Mouse (Mus musculus) heart, embryonic 16.5 days (tissue): Measurements from ENCODE around the gene Fam222b. TPM values are rescaled to one million over a fixed set of nuclear protein-coding genes. Genes with fewer than 3 reads are reported as not detected.

Experiments used
- ATAC-seq: fragments of 200-750 bp; cut with Nextera tagmentation; replicated peaks from 2 replicates; pipeline ENCODE4 v1.8.0; 2017; ENCODE audit warnings: moderate number of reproducible peaks; ENCODE audit not compliant: insufficient read depth, low FRiP score; ENCODE audit errors: extremely low read depth
- H3K27ac ChIP-seq: fragments of 300-500 bp; sonication (generic); 2 replicates; pipeline ENCODE4 v1.5.1; 2014; ENCODE audit warnings: mild to moderate bottlenecking, low read length, control low read depth, moderate library complexity
- H3K27me3 ChIP-seq: fragments of 300-500 bp; sonication (generic); 2 replicates; pipeline ENCODE4 v1.6.1; 2014; ENCODE audit warnings: low read length, mixed read lengths; ENCODE audit not compliant: control insufficient read depth, insufficient read depth
- H3K36me3 ChIP-seq: fragments of 300-500 bp; sonication (generic); 2 replicates; pipeline ENCODE4 v1.6.1; 2014; ENCODE audit not compliant: control insufficient read depth, insufficient read depth
- H3K4me1 ChIP-seq: fragments of 300-500 bp; sonication (generic); 2 replicates; pipeline ENCODE4 v1.6.1; 2014; ENCODE audit warnings: low read length, mixed read lengths; ENCODE audit not compliant: control insufficient read depth, insufficient read depth
- H3K4me2 ChIP-seq: fragments of 300-500 bp; sonication (generic); 2 replicates; pipeline ENCODE4 v1.6.1; 2014; ENCODE audit warnings: low read depth, mild to moderate bottlenecking, control low read depth, low read length
- H3K4me3 ChIP-seq: fragments of 300-500 bp; sonication (generic); 2 replicates; pipeline ENCODE4 v1.5.1; 2014; ENCODE audit warnings: mild to moderate bottlenecking, control low read depth, low read length
- H3K9ac ChIP-seq: fragments of 300-500 bp; sonication (generic); 2 replicates; pipeline ENCODE4 v1.6.1; 2014; ENCODE audit warnings: low read length, control low read depth
- H3K9me3 ChIP-seq: fragments of 300-500 bp; sonication (generic); replicated peaks from 2 replicates; pipeline ENCODE4 v1.6.1; 2016; ENCODE audit warnings: low read length; ENCODE audit not compliant: control insufficient read depth
- WGBS: fragments of 180-500 bp; shearing (Covaris S2); extraction: QIAGEN DNeasy Blood & Tissue Kit; methylation state at CpG from one replicate; pipeline ENCODE4 v1.1.7; 2014; 5-methylcytosine and 5-hydroxymethylcytosine counted together
- polyA plus RNA-seq: library from polyadenylated mRNA; unstranded; fragments of >200 nt; fragmentation: Nextera tagmentation; extraction: Ambion mirVana; gene quantifications from 2 replicates; pipeline ENCODE4 v1.2.1, GENCODE M21; 2015

The Fam222b gene
- polyA plus RNA-seq, 1 experiment from 2014 or later, result 14.9 TPM

DNA sequence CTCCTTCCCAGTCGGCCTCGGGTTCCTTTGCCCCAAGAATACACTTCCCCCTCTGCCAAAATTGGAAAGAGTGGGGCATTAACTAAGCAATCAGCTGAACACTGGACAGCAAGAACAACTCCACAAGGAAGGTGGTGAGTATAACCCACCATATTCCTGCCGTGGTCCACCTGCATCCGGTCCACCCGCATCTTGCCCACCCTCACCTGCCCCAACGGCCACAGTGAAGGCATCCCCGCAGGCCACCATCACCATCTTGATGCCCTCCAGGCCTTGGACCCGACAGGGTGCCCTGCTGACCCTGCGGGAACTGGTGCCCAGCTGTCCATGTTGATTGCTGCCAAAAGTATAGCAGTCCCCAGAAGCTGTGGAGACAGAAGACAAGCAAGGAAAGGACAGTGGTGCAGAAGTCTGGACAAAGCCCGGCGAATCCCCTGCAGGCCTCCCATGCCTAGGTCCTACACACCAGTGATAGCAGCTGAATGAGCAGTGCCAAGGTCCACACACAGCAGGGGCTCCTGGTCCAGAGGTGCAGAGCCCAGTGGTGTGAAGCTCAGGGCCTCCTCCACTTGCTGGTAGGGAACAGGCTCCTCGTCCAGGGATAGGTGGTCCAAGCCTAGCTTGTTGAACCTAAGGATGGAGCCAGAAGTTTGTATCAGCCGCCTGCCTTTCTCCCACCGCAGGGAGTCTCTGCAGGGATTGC is 72.9 kb downstream of the Fam222b start:
- no peak for ATAC-seq
- Histone ChIP-seq H3K4me1 (peaks cover 26% of the 10 kb centered on the region), H3K9me3 (no peaks in the 10 kb centered on the region), H3K4me2 (no peak overlapping the region), H3K4me3 (no peak overlapping the region), H3K27me3 (no peaks in the 10 kb centered on the region), H3K36me3 (peaks cover 5% of the 10 kb centered on the region; the same call in 1 of the 2 replicates), H3K9ac (no peak overlapping the region), H3K27ac (no peak overlapping the region)
- 87% methylated on average over 14 of the region's 14 CpGs for WGBS

DNA sequence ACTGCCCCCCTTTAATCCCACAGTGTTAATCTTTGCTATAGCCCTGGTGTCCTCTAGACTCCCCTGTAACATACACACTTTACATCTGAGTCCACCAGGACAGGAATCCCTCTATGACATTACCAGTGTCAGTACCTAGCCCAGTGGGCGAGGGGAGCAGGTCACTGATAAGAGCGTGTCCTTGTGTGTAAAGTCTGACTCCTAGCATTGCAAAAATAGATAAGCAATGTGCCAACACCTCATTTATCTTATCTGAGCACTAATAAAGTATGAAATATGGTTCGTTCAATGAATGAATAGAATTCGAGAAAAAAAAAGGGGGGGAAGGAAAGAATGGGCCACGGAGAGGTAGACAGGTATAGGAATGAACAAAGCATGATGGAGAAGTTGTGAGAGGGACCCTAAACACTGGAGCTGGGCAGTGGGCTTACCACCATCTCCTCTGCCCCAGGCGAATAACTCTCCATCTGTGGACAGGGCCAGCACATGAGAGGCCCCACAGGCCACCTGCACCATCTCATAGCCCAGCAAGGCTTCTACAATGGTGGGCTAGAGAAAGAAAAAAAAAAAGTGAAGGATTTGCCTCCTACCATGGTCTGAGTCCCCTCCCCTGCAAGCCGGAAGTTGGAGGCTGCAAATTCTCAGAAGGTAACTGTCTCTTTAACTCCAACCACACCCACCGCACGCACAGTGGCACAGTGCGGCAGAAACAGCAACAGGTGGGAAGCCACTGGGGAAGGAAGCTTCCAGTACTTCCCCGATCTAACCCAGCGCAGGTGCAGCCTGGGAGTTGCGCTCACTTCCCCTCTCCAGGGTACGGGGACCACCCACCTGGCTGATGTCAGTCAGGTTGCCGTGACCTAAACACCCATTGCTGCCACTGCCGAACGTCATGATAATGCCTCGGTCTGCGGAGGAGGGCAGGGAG is 74.3 kb downstream of the Fam222b start:
- no peak overlapping the region for H3K4me3 ChIP-seq
- no peak overlapping the region for H3K9ac ChIP-seq
- no peaks in the 10 kb centered on the region for H3K9me3 ChIP-seq
- H3K4me1 ChIP-seq, result peaks cover 12% of the 10 kb centered on the region
- H3K36me3 ChIP-seq, result peaks cover 5% of the 10 kb centered on the region; the same call in 1 of the 2 replicates
- peak overlapping the region; percentile 13; the same call in 1 of the 2 replicates for H3K4me2 ChIP-seq
- no peak for ATAC-seq
- 48% methylated on average over 19 of the region's 19 CpGs for WGBS
- H3K27me3 ChIP-seq, result no peaks in the 10 kb centered on the region
- no peak overlapping the region for H3K27ac ChIP-seq

DNA sequence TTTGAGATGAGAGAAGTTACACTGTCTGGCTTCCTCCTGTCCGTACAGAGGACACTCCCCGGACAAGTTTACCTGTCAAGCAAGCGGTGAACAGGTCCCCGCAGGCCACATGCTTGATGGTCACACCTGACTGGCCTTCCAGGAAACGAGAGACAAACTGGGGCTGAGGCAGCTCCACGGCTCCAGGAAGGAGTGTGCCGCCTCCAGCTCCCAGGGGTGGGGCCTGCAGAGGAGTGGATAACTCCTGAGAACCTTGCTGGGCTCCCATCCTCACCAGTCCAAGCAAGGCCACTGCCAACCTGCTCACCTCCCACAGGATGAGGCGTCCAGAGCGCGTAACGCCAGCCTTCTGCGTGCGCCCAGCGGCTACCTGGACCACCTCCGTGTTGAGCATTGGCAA is 75.8 kb downstream of the Fam222b start:
- Histone ChIP-seq H3K36me3 (peaks cover 5% of the 10 kb centered on the region; the same call in 1 of the 2 replicates), H3K4me2 (no peak overlapping the region), H3K9me3 (no peaks in the 10 kb centered on the region), H3K27me3 (no peaks in the 10 kb centered on the region), H3K9ac (no peak overlapping the region), H3K4me1 (peaks cover 11% of the 10 kb centered on the region), H3K27ac (no peak overlapping the region), H3K4me3 (no peak overlapping the region)
- WGBS, result 88% methylated on average over 15 of the region's 15 CpGs
- no peak for ATAC-seq

DNA sequence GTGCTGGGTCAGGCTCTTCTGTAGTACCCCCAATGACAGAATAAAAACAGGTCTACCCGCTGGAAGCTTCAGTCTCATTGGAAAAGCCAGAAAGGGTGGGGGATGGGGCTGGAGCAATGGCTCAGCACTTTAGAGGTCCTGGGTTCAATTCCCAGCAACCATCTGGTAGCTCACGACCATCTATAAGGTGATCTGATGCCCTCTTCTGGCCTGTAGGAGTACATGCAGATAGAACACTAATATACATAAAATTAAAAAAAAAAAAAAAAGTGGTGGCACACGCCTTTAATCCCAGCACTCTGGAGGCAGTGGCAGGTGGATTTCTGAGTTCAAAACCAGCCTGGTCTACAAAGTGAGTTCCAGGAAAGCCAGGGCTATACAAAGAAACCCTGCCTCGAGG is 76.9 kb downstream of the Fam222b start:
- peaks cover 5% of the 10 kb centered on the region; the same call in 1 of the 2 replicates for H3K36me3 ChIP-seq
- H3K4me1 ChIP-seq, result peaks cover 5% of the 10 kb centered on the region
- no peaks in the 10 kb centered on the region for H3K27me3 ChIP-seq
- no peak overlapping the region for H3K9ac ChIP-seq
- no peak for ATAC-seq
- no peaks in the 10 kb centered on the region for H3K9me3 ChIP-seq
- H3K4me2 ChIP-seq, result no peak overlapping the region
- H3K4me3 ChIP-seq, result no peak overlapping the region
- WGBS, result 70% methylated on average over 4 of the region's 4 CpGs
- H3K27ac ChIP-seq, result no peak overlapping the region

DNA sequence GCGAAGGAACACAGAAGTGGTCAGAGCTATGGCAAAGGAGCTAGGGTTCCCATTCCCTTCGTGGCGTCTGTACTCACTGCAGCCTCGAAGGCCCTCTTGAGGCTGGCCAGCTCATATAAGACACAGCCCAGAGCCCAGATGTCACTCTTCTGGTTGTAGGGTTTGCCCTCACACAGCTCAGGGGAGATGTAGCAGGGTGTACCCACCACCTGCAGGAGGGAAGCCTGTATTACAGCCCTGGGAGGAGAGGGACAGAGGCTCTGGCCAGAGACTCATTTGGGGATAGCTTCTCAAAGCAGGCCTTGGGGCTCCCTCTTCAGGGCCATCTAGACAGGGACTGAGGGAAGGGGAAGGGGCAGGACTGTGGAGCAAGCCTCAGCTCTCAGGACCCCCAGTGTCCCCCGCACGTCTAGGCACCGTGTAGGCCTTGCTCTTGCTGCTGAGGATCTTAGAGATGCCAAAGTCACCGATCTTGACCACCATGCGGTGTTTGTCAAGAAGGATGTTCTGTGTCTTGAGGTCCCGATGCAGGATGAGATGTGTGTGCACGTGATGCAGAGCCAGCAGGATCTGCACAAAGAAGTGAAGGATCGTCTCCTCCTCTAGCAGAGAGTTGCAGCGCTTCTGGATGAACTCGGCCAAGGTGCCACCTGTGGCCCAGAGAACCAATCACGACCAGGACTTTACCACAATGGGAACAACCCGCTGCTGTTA is 77.7 kb downstream of the Fam222b start:
- Histone ChIP-seq H3K4me3 (no peak overlapping the region), H3K27ac (no peak overlapping the region), H3K27me3 (no peaks in the 10 kb centered on the region), H3K9me3 (no peaks in the 10 kb centered on the region), H3K9ac (no peak overlapping the region), H3K4me2 (no peak overlapping the region), H3K4me1 (peaks cover 4% of the 10 kb centered on the region), H3K36me3 (peaks cover 5% of the 10 kb centered on the region; the same call in 1 of the 2 replicates)
- no peak for ATAC-seq
- WGBS, result 77% methylated on average over 16 of the region's 16 CpGs

DNA sequence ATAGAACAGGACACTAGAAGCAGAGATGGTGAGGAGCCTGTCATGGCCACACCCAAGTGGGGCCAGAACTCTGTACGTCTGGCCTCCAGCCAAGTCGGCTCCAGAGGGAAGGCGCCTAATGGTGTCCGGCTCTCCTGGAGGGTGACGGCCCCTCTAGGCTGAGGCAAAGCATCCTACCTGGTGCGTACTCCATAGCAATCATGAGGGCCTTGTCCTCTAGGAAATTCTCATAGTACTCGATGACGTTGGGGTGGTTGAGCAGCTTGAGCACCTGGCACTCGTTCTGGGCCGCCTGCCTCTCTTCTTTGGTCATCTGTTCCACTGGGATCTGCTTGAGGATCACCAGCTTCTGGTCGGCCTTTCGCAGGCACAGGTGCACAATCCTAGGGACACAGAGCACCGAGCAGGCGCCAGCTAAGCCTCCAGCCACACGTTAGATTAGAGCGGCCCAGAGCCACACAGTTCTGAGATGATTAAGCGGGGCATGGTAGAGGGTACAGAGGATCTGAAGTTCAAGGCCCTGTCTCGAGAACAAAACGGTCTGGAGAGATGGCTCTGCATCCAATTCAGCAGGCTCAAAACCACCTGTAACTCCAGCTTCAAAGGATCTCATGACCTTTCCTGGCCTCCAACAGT is 78.4 kb downstream of the Fam222b start:
- ATAC-seq, result no peak
- WGBS, result 76% methylated on average over 19 of the region's 19 CpGs
- H3K9ac ChIP-seq, result no peak overlapping the region

DNA sequence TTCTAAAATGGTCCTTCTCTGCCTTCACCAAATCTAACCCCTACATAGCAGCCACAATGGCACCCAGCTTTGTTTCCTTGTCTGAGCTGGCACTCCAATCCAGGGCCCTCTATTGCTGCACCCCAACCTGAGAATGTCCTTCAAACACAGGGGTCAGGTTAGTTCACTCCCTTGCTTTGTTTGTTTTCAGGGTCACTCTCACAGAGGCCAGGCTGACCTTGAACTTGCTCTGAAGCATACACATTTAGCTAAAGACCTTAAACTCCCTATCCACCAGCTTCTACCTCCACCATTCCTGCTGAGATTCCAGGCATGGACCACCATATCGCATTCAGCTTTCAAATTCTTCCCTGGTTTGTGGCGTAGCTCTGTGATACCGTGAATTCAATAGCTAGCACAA is 80.0 kb downstream of the Fam222b start:
- no peaks in the 10 kb centered on the region for H3K9me3 ChIP-seq
- H3K4me2 ChIP-seq, result no peak overlapping the region
- H3K4me3 ChIP-seq, result no peak overlapping the region
- H3K4me1 ChIP-seq, result peaks cover 17% of the 10 kb centered on the region
- 86% methylated on average over 3 of the region's 3 CpGs for WGBS
- H3K36me3 ChIP-seq, result peaks cover 6% of the 10 kb centered on the region; the same call in 1 of the 2 replicates
- no peak for ATAC-seq
- no peaks in the 10 kb centered on the region for H3K27me3 ChIP-seq
- H3K9ac ChIP-seq, result no peak overlapping the region
- no peak overlapping the region for H3K27ac ChIP-seq

More for the DNA sequence above, 78.4 kb downstream of the Fam222b start:
- Histone ChIP-seq H3K27ac (no peak overlapping the region), H3K4me2 (no peak overlapping the region), H3K36me3 (peaks cover 5% of the 10 kb centered on the region; the same call in 1 of the 2 replicates), H3K4me3 (no peak overlapping the region), H3K9me3 (no peaks in the 10 kb centered on the region), H3K27me3 (no peaks in the 10 kb centered on the region), H3K4me1 (peaks cover 9% of the 10 kb centered on the region)

DNA sequence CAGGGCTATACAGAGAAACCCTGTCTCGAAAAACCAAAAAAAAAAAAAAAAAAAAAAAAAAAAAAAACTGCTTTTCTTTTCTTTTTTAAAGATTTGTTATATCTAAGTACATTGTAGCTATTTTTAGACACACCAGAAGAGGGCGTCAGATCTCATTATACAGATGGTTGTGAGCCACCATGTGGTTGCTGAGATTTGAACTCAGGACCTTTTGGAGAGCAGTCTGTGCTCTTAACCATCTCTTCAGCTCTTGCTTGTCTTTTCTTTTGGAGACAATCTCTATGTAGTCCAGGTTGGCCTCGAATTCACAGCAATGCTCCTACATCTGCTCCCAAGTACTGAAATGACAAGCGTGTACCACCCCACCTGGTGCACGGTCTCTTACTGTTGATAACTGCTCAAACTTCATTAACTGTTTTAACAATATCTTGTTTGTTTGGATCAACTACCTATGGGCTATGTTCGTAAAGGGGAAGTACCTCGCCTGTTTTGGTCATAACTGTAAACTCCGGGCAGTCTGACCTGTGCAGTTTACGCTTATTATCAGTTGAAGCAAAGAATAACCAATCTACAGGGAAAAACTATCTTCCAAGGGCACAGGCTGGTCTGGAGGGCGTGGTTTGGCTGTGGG is 81.4 kb downstream of the Fam222b start:
- Histone ChIP-seq H3K4me3 (peak overlapping the region; percentile 81), H3K27ac (peak overlapping the region; percentile 94), H3K9me3 (no peaks in the 10 kb centered on the region), H3K4me2 (peak overlapping the region; percentile 64), H3K36me3 (peaks cover 16% of the 10 kb centered on the region), H3K27me3 (no peaks in the 10 kb centered on the region), H3K4me1 (peaks cover 23% of the 10 kb centered on the region), H3K9ac (peak overlapping the region; percentile 60)
- ATAC-seq, result no peak
- under 1% methylated on average over 9 of the region's 10 CpGs for WGBS
